Mouse (Mus musculus) cerebellum, adult 9-11 months (tissue): ENCODE measurements around the gene Yipf3.

ENCODE experiments used
- DNase-seq: peaks from one replicate; pipeline ENCODE4 v3.0.0; 2022

Yipf3 gene

DNA sequence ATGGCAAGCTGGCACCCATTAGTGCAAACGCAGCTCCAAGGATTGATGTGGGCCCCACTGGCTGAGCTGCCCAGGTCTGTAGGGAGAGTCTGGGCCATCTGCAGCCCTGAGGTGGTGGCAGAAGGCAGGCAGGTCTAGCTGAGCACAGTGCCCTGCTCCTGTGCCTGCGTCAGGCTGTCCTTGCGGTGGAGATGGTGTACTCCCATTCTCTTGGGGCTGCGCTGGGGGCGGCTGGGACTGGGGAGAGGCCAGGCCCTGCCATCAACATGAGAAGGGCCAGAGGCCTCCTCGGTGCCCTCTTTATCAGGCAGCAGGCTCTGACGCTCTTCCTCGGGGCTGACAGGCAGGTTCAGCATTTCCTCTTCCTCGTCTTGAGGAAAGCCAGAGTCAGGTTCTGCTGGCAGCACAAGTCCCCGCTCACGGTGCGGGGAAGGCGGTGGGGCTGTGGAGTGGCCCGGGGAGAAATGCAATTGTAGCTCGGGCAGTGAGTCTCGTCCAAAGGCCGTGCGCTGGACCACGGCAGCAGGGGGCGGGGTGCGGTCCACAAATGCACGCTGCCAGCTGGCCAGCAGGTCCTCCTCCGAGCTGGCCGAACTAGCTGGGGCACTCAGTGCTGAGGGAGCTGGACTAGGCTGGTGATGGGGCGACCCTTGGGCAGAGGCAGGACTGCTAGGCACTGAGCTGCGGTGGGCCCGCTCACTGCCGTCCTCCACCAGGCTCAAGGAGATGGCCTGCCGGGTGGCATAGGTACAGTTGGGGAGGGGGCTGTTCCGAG, 10.6 kb downstream of the Yipf3 start:
- DNase-seq = peak; percentile 14

DNA sequence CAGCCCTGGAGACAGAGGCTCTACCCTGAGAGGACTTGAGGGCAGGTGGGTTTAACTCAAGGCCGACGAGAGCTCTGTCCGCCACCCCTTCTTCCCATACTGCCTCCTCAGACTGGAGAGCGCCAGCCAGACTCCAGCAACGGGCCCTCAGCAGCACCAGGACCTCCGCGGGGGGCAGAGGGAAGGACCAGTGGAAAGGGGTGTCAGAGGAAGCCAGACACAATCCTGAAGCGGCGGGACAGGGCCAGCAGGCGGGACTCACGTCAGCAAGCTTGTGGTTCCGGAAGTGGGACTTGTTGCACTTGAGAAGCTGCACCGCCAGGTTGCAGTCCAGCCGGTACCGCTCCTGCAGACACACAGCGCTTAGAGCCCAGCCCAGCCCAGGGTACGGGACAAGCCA, 11.8 kb downstream of the Yipf3 start:
- no peak for DNase-seq

DNA sequence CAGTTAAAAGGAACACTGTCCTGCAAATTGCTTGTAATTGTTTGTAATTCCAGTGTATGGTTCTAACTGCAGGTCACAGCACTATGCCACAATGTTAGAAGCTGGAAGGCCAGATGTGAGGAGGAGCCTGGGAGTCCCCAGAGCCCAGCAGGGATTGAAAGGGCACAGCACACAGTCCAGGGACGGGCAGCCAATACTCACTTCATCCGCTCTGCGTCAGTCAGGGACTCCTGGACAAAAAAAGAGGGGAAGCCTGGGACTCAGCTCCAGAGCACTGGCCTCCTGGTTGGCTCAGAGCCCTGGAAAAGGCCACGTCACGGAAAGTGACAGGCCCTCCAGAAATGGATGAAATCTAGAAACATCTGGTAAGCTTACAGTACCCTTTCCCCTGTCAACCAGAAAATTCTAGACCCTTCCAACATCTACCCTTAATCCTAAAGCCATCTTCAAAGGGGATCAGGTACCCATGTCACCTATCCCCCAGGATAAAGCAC, 14.4 kb downstream of the Yipf3 start:
- DNase-seq = no peak

DNA sequence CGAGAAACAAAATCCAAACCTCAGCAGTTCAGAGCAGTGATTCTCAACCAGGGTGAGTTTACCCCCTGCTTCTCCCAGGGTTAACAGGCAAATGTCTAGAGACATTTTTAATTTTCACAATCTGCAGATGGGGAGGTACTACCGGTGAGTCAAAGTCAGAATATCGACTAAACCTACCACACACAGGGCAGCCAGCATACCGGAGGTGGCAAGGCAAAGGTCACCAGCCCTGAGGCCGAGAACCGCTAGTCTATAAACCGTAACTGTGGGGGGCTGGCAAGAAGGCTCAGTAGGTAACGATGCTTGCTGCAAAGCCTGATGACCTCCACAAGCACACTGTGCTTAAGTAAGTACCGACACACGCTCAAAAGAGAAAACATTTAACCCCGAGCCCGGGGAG, 17.6 kb downstream of the Yipf3 start:
- no peak for DNase-seq

DNA sequence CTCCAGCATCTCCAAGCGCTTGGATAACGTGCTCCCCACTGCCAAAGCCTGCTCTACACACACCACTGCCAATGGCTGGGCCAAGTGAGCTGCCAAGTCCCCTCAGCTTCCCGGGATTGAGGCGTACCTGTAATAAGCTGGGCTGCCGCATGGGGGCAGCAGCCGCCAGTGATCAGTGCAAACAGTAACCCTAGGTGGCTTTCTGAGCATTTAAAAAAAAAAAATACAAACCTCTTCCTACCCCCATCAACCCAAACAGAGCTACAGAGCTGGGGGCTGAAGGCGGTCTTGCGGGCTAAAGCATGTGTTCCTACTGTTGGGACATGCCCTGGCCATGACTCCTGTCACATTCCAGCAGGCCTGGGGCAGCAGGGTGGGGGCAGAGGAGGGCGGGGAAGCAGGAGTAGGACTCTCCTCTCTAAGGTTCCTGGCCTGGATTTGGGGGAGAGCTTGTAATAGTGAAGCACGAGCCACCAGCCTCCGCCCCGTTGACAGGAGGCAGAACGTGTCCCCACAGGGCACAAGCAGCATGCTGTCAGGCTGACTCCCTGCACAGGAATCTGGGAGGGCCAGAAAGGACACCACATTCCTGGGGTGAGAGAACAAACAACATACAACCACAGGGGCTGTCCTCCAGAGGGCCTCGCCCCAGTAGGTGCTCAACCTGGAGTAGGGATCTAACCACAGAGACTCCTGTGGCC, 18.2 kb downstream of the Yipf3 start:
- DNase-seq = peak; percentile 86

GRCm38 (mm10) chr17:46266986-46267385, 19.1 kb downstream of the Yipf3 start:
- DNase-seq = peak; percentile 10

DNA sequence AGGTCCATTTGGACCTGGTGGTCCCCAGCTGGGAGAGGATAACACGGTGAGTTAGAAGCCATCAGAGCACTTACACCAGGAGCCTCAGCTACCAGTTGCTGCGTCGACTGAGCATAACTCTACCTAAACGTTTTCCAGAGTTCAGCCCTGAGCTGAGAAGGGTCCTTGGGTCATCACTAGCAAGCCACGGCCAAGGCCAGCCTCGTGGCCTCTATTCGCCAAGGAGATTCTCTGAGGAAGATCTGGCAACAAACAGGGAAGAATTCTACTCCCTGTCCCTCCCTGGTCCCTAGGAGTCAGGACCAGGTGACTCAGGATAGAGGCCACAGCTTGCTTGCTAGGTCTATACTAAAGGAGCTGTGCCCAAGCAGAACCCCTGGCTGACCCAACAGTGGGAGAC, 19.6 kb downstream of the Yipf3 start:
- DNase-seq = no peak

DNA sequence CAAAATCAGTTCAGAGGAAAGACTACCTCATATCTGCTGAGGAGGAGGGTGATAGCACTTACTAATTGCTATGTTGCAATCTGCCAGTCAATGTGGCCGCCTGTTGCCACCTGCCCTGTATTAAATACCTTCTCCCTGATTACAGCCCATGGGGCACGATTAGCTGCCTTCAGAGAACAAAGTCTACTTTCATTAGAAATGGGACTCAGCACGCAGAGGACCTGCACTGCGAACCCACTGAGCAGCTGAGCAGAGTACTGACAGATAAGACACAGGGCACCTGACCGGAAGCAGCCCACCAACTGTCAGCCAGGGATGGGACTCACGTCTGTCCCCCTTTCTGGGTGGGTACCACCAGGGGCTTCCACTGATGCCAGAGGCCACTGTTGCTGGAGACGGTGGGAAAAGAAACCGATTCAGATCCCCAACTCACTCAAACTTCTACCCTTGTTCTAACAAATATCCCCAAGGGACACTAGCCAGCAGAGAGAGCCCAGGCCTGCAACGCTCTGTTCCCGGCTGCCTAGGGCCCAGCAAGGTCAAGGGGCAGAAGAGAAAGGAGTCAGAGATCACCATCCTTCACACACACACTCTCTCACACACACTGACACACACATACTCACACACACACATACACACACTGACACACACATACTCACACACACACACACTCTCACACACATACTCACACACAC, 20.3 kb downstream of the Yipf3 start:
- DNase-seq = no peak

DNA sequence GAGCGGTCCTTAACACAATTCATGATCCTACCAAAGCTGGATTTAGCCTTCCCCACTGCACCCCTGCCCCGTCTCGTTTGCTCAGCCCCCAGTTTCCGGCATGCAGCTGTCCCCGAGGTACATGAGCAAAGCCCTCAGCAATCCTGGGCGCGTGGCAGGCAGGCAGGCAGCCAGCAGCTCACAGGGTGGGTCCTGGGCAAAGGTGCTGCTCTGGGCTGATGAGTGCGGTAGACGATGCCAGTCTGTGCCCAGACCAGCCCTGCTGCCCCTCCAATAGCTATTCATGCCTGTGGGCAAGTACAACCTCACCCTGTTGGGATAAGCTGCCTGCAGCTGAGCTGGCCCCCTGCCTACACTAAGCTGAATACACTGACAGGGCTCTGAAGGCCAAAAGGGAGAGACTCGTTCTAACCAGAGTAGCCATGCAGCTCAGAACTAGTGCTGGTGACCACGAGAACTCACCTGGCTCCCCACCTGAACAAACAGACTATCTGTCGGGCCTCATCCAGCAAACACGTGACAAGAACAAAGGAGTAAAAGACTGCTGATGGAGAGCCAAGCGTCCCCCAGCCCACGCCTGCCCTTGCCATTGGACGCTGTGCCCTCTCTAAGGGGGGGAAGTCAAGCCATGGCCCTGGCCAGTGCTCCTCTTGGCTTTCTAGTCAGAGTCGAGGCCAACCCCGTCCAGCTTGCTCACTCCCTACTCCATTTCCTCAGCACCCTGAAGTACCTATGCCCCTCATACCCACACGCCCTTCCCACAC, 22.1 kb downstream of the Yipf3 start:
- peak; percentile 19 for DNase-seq

DNA sequence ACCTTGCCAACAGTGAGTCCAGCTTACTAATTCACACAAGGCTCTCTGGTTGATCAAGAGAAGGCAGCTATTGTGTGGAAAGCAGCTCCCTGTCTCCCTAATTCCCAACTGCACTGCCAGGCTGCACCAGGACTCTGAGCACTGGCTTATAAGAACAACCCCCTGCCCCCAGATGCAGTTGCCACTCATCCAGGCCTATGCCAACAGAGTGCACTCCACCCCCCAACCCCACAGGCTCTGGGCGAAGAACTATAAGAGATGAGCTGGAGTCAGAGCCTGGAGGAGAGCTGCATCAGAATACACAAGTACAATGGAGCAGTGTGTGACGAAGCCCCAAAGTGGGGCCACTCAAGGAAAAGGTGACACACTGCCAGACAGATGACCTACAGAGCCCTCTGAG, 24.2 kb downstream of the Yipf3 start:
- peak; percentile 18 for DNase-seq

GRCm38 (mm10) chr17:46272675-46273074, 24.8 kb downstream of the Yipf3 start:
- no peak for DNase-seq

GRCm38 (mm10) chr17:46273803-46274236, 25.9 kb downstream of the Yipf3 start:
- no peak for DNase-seq

DNA sequence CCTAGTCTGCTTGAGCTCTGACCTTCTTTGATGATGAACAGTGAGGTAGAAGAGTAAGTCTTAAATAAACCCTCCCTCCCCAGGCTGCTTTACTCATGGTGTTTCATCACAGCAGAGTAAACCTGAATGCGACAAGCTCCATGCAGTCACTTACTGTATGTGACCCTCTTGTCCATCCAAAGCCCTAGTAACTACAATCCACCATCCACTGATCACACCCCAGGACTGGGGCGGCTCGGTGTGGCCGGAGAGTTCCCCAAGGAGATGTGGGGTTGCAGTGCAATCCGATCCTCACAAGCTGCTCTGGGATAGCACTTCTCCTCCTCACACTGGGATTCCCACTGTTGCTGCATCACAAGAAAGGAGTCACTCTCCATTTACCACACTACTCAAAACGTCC, 26.6 kb downstream of the Yipf3 start:
- DNase-seq = no peak

GRCm38 (mm10) chr17:46275034-46275433, 27.2 kb downstream of the Yipf3 start:
- DNase-seq = no peak

DNA sequence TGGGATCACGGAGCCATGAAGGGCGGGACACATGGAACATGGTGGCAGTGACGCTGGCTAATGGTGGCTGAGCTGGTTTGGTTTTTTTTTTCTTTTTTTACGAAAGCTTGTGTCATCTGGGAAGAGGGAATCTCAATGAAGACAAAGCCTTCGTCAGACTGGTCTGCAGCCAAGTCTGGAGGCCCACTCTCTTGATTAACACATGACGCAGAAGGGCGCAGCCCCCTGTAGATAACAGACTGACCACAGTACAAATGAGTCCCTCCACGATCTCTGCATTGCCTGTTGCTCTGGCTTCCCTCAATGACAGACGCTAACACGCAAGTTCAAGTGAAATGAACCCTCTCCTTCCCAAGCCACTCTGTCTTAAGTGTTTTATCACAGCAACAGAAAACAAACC, 27.6 kb downstream of the Yipf3 start:
- DNase-seq = no peak

DNA sequence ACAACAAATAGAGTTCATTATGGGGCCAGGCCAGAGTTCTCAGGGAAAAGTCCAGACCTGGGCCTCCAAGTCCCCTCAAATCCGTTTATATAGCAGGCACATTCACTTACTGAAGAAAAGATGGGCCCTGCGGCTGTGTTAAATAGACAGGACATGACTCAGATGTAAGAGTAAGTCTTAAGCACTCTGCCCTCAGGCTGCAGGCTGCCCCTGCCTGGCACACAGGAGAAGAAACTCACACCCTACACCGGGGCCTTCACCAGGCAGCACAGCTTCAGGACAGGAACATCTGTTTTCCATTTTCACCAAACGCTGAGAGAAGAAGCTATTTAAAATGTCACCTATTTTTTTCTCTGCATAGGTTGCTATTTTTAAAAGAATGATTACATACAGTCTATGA, 29.7 kb downstream of the Yipf3 start:
- no peak for DNase-seq

DNA sequence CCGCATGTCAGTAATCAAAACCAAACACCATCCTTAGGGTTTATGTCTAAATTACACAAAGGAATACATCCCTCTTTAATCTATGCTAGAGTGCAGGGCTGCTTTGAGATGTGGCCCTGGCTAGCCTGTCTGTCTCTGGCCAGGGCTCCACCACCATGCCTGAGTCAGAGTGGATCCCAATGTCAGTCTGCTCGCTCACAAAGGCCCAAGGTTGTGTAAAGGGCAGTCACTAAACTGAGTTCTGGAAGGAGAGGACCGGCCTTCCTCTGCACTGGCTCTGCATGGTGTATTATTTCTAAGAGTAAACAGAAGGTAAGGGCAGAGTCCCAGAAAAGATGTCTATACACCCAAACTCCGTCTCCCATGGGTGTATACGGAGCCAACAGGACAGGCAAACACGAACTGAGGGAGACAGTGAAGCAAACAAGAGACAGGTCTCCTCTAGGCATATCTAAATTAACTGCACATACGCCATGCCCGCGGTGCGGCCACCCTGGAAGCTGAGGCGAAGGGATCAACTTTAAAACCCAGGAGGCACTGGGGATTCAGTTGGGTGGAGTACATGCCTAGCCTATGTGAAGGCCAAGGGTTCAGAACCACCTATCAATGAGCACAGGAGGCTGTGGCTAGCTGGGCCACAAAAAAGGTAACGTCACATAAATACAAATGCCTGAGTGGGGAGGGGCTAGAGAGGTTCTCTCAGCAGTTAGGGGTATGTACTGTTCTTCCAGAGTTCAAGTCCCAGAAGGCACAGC, 30.3 kb downstream of the Yipf3 start:
- DNase-seq = no peak

DNA sequence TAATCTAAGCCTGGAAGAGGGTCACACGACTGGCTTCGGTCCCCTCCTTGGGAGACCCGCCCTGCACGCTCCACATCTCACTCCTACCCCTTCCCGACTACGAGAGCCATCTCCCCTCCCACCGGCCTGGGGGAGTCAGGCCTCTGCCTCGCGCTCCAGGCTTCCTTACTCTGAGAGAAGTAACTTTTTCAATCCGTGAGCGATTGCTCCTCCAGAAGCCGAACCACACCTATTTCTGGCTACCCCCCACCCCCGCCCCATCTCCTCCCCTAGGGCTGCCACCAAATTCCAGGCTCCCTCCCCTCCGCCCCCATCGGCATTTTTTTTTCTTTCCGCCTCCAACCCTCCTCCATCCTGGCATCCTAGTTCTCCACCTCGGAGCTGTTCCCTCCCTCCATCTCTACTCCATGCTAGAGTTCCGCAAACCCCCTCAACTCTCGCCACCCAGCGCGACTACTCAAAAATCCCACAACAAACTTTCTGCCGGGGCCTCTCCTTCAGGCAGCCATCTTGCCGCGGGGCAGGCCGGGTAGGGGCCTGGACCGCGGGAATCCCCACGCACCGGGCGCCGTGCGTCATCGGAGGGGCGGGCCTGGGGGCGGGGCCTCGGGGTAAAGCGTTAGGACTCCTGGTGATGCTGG, 34.7 kb downstream of the Yipf3 start, which contains the start of gene Tjap1:
Gene Tjap1 (minus strand): TSS at position 544 of the 641 bp plus-strand sequence.
- DNase-seq = peak; percentile 81

- no peak for DNase-seq
These were observed 35.3 kb downstream of the Yipf3 start for GRCm38 (mm10) chr17:46283140-46283539.

GRCm38 (mm10) chr17:46283911-46284310, 36.0 kb downstream of the Yipf3 start:
- no peak for DNase-seq

DNA sequence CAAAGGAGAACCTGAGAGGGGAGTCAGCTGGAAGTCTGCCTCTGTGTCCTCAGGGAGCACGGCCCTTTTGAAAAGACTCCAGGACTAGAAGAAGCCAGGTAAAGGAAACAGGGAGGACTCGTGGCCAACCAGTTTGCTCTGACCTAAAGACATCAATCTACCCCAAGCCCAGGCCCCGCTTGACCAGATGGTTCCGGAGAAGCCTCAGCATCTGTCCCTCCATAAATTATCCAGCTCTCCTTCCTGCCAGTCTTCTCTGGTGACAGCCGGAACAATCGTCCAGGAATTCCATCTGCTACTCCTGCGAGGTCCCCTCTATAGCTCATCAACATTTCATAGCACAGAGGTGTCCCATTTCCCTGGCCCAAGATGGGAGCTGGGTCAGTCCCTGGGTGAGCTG, 36.8 kb downstream of the Yipf3 start:
- no peak for DNase-seq

DNA sequence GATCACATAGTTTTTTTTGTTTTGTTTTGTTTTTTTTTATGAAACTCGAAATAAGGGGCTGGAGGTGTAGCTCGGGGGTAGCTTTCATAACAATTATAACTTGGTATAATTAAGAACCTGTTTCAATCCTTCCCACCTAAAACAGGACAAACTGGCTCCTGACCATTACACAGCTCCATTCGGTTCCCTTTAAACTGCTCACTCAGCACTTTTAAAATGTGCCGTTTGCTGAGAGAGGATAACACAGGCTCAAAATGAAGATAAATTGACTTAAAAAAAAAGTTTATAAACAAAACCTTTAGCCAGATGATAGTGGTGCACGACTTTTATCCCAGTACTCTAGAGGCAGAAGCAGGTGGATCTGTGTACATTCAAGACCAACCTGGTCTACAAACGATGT, 37.5 kb downstream of the Yipf3 start:
- no peak for DNase-seq
